Mouse (Mus musculus) cerebellum, postnatal 14 days (tissue): ENCODE measurements around the gene Ces1f.
"Not testable (repeated sequence)": the region's sequence is repeated elsewhere in the genome, so short reads cannot be mapped to it uniquely, and the experiment has no call there.

ENCODE experiments used
- DNase-seq, 2 experiments: peaks; one replicate each; pipeline ENCODE4 v3.0.0; 2021; ENCODE audit warnings: mixed read lengths in 2 of 2

Gene Ces1f

GRCm38 (mm10) chr8:93279556-93279955, at the start of gene Ces1f:
Gene Ces1f, minus strand, starts transcription at chr8:93279747.
- DNase-seq: no peak

GRCm38 (mm10) chr8:93325123-93325522, 45.6 kb upstream of the Ces1f start:
- no peak for DNase-seq

- DNase-seq: no peak
Observed at GRCm38 (mm10) chr8:93317031-93317430, 37.5 kb upstream of the Ces1f start.

GRCm38 (mm10) chr8:93315557-93315956, 36.0 kb upstream of the Ces1f start:
- DNase-seq: no peak

GRCm38 (mm10) chr8:93283896-93284295, 4.3 kb upstream of the Ces1f start:
- no peak for DNase-seq

GRCm38 (mm10) chr8:93282349-93282748, 2.8 kb upstream of the Ces1f start:
- DNase-seq: no peak

- DNase-seq: no peak
Observed at GRCm38 (mm10) chr8:93278176-93278805, 1.3 kb downstream of the Ces1f start.

GRCm38 (mm10) chr8:93274609-93275008, 4.9 kb downstream of the Ces1f start:
- DNase-seq: no peak

- peak in 1 of 2 experiments; percentile 2 for DNase-seq
Observed at GRCm38 (mm10) chr8:93273321-93273720, 6.2 kb downstream of the Ces1f start.

GRCm38 (mm10) chr8:93272686-93273085, 6.9 kb downstream of the Ces1f start:
- DNase-seq: peak; percentile 51 to 74

- no peak for DNase-seq
Observed at GRCm38 (mm10) chr8:93261436-93261835, 18.1 kb downstream of the Ces1f start.

GRCm38 (mm10) chr8:93252400-93252925, 27.1 kb downstream of the Ces1f start:
- DNase-seq: no peak

- DNase-seq: no peak
Observed at GRCm38 (mm10) chr8:93246057-93246456, 33.5 kb downstream of the Ces1f start.

- no peak for DNase-seq
Observed at GRCm38 (mm10) chr8:93239884-93240283, 39.7 kb downstream of the Ces1f start.

GRCm38 (mm10) chr8:93235681-93236080, 43.9 kb downstream of the Ces1f start:
- no peak for DNase-seq

- no peak for DNase-seq
Observed at GRCm38 (mm10) chr8:93234706-93235105, 44.8 kb downstream of the Ces1f start.

GRCm38 (mm10) chr8:93234068-93234467, 45.5 kb downstream of the Ces1f start:
- no peak for DNase-seq

GRCm38 (mm10) chr8:93229446-93229845, 50.1 kb downstream of the Ces1f start, which contains the start of gene Ces1e:
Gene Ces1e, minus strand, starts transcription at chr8:93229619.
- DNase-seq: no peak

GRCm38 (mm10) chr8:93228673-93229370, 50.7 kb downstream of the Ces1f start:
- no peak for DNase-seq

GRCm38 (mm10) chr8:93226471-93226870, 53.1 kb downstream of the Ces1f start:
- DNase-seq: not testable (repeated sequence)

GRCm38 (mm10) chr8:93221896-93222295, 57.7 kb downstream of the Ces1f start:
- DNase-seq: no peak

- peak in 1 of 2 experiments; percentile 4 for DNase-seq
Observed at GRCm38 (mm10) chr8:93217867-93218266, 61.7 kb downstream of the Ces1f start.

GRCm38 (mm10) chr8:93217375-93217774, 62.2 kb downstream of the Ces1f start:
- DNase-seq: no peak

- no peak for DNase-seq
Observed at GRCm38 (mm10) chr8:93211091-93211490, 68.5 kb downstream of the Ces1f start.
